Mouse (Mus musculus): ENCODE data around the gene Wfdc21. TPM values are rescaled to one million over a fixed set of nuclear protein-coding genes. Genes with fewer than 3 reads are reported as not detected.

Gene Wfdc21
- polyA plus RNA-seq, 1 experiment, result not detected

GRCm38 (mm10) chr11:83773691-83774090, 27.0 kb downstream of the Wfdc21 start:
- no peaks in the 10 kb centered on the region for H3K79me2 ChIP-seq (ENCODE audit: control insufficient read depth, insufficient read depth)
- TF ChIP-seq REST (IDR thresholded peaks at IDR 0.05; ENCODE audit: insufficient read depth, insufficient read length), result no peak
- TF ChIP-seq MAX (IDR thresholded peaks at IDR 0.05; ENCODE audit: low read depth), result no peak
- no peak for TF ChIP-seq USF1 (IDR thresholded peaks at IDR 0.05; ENCODE audit: low read depth)
- TF ChIP-seq POLR2AphosphoS2 (IDR thresholded peaks at IDR 0.05; ENCODE audit: insufficient read length, low read depth), result no peak
- no peak for TF ChIP-seq TCF12 (IDR thresholded peaks at IDR 0.05; ENCODE audit: insufficient read depth, poor library complexity, severe bottlenecking)
- H3K27me3 ChIP-seq (ENCODE audit: control insufficient read depth, insufficient read depth, insufficient read length), result no peaks in the 10 kb centered on the region
- H3K4me2 ChIP-seq (ENCODE audit: low read depth), result no peak overlapping the region
- no peak overlapping the region for H3K4me3 ChIP-seq
- H3K36me3 ChIP-seq (ENCODE audit: control insufficient read depth, insufficient read depth), result peaks cover 54% of the 10 kb centered on the region
- no peak overlapping the region for H3ac ChIP-seq (ENCODE audit: control insufficient read depth, insufficient read length)

DNA sequence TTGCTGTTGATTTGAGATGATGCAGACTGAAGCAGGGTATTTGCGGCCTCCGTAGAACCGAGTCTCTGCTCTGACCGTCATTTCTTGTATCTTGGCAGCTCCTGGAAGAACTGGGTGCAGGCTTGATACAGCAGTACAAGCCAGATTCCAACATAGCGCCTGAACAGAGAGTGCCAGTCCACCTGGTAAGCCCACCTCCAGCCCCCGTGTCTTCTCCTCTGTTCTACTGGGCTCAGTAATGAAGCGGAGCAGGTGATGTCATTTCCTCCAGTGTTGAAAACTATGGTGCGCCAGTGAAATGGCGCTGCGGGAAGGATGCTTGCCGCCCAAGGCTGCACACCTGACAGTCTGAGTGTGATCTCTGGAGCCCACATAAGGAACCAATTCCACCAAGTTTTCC, 27.6 kb downstream of the Wfdc21 start:
- Histone ChIP-seq H3K4me2 (ENCODE audit: low read depth) (no peak overlapping the region), H3K4me3 (no peak overlapping the region), H3K36me3 (ENCODE audit: control insufficient read depth, insufficient read depth) (peaks cover 51% of the 10 kb centered on the region), H3ac (ENCODE audit: control insufficient read depth, insufficient read length) (no peak overlapping the region), H3K79me2 (ENCODE audit: control insufficient read depth, insufficient read depth) (no peaks in the 10 kb centered on the region), H3K27me3 (ENCODE audit: control insufficient read depth, insufficient read depth, insufficient read length) (no peaks in the 10 kb centered on the region)
- TF ChIP-seq SRF (IDR thresholded peaks at IDR 0.05; ENCODE audit: control insufficient read depth, insufficient read length, low read depth), result no peak
- no peak for TF ChIP-seq MYOG (IDR thresholded peaks at IDR 0.05; ENCODE audit: control insufficient read depth in 1 of 3, insufficient read depth in 1 of 3, insufficient read length in 2 of 3, low read depth in 2 of 3)
- TF ChIP-seq MYOD1 (IDR thresholded peaks at IDR 0.05; ENCODE audit: control insufficient read depth in 1 of 3, insufficient read length in 2 of 3, low read depth in 2 of 3), result no peak

DNA sequence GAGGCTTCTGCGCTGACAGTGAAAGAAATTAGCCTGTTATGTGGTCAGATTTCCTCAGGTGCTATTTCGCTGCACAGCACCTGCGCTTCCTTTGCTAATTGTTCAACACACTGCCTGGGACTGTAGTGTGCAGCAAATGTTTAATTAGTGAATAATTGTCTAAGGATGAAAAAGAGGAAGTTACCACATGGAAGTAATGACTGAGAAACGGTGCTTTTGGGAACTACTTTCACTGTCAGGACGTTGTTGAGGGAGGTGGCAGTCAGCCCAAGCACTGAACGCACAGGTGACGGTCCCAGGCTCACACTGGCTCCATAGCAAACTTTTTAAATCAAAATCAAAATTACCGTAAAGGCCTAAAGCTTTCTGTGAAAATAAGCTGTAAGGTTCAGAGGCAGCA, 30.1 kb downstream of the Wfdc21 start:
- TF ChIP-seq POLR2A (IDR thresholded peaks at IDR 0.05; ENCODE audit: insufficient read length, low read depth) (no peak), MAX (IDR thresholded peaks at IDR 0.05; ENCODE audit: low read depth) (no peak), SRF (IDR thresholded peaks at IDR 0.05; ENCODE audit: control insufficient read depth, insufficient read length, low read depth) (no peak), POLR2AphosphoS2 (IDR thresholded peaks at IDR 0.05; ENCODE audit: insufficient read length, low read depth) (no peak)
- H3K27me3 ChIP-seq (ENCODE audit: control insufficient read depth, insufficient read depth, insufficient read length), result no peaks in the 10 kb centered on the region
- no peaks in the 10 kb centered on the region for H3K79me2 ChIP-seq (ENCODE audit: control insufficient read depth, insufficient read depth)
- H3ac ChIP-seq (ENCODE audit: control insufficient read depth, insufficient read length), result no peak overlapping the region
- H3K4me3 ChIP-seq, result no peak overlapping the region
- peaks cover 56% of the 10 kb centered on the region for H3K36me3 ChIP-seq (ENCODE audit: control insufficient read depth, insufficient read depth)
- no peak overlapping the region for H3K4me2 ChIP-seq (ENCODE audit: low read depth)

DNA sequence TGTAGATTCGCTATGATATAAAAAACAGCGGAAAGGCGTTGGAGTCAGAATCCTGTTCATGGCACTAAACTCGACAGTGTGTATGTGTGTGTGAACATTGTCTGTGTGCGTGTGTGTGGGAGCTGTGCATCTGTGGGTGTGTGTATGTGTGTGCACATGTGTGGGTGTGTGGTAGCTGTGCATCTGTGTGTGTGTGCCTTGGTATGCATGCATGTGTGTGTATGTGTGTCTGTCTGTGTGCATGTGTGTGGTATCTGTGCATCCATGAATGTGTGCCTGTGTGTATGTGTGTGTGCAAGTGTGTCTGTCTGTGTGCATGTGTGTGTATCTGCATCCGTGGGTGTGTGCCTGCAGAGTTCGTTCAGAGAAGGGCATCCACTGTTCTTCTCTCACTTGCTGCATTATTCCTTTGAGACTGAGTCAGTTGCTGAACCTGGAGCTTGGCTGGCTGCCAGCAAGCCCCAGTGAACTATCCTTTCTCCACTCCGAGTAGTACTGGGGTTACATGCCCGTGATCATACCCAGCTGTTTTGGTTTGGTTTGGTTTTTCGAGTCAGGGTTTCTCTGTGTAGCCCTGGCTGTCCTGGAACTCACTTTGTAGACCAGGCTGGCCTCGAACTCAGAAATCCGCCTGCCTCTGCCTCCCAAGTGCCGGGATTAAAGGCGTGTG, 37.3 kb downstream of the Wfdc21 start:
- H3ac ChIP-seq (ENCODE audit: control insufficient read depth, insufficient read length), result no peak overlapping the region
- no peaks in the 10 kb centered on the region for H3K27me3 ChIP-seq (ENCODE audit: control insufficient read depth, insufficient read depth, insufficient read length)
- peaks cover 33% of the 10 kb centered on the region for H3K36me3 ChIP-seq (ENCODE audit: control insufficient read depth, insufficient read depth)
- H3K4me3 ChIP-seq, result no peak overlapping the region
- TF ChIP-seq POLR2A (IDR thresholded peaks at IDR 0.05; ENCODE audit: insufficient read length, low read depth) (peak; percentile 43), MYOD1 (IDR thresholded peaks at IDR 0.05; ENCODE audit: control insufficient read depth in 1 of 3, insufficient read length in 2 of 3, low read depth in 2 of 3) (peak in 2 of 3 experiments; percentile 1 to 7), CEBPB (IDR thresholded peaks at IDR 0.05; ENCODE audit: insufficient read depth, poor library complexity, severe bottlenecking) (no peak), POLR2AphosphoS2 (IDR thresholded peaks at IDR 0.05; ENCODE audit: insufficient read length, low read depth) (peak; percentile 90), USF1 (IDR thresholded peaks at IDR 0.05; ENCODE audit: low read depth) (no peak), MAX (IDR thresholded peaks at IDR 0.05; ENCODE audit: low read depth) (no peak), TCF12 (IDR thresholded peaks at IDR 0.05; ENCODE audit: insufficient read depth, poor library complexity, severe bottlenecking) (no peak)
- no peak overlapping the region for H3K4me2 ChIP-seq (ENCODE audit: low read depth)
- H3K79me2 ChIP-seq (ENCODE audit: control insufficient read depth, insufficient read depth), result no peaks in the 10 kb centered on the region

DNA sequence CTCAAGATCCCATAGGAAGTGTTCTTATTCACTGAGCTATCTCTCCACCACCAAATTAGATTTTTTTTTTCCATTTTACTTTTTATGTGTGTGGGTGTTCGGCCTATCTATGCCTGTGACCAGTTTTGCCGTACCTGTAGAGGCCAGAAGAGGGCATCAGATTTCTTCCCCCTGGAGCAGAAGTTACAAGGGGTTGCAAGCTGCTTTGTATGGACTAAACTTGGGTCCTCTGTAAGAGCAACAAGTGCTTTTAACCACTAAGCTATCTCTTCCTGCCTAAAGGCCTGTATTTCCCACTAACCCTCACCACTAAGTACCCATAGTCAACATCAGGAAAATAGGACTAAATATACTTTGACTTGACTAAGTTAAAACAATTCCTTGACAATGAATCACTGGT, 37.9 kb downstream of the Wfdc21 start:
- H3ac ChIP-seq (ENCODE audit: control insufficient read depth, insufficient read length), result no peak overlapping the region
- H3K36me3 ChIP-seq (ENCODE audit: control insufficient read depth, insufficient read depth), result peaks cover 28% of the 10 kb centered on the region
- no peaks in the 10 kb centered on the region for H3K27me3 ChIP-seq (ENCODE audit: control insufficient read depth, insufficient read depth, insufficient read length)
- no peaks in the 10 kb centered on the region for H3K79me2 ChIP-seq (ENCODE audit: control insufficient read depth, insufficient read depth)
- no peak overlapping the region for H3K4me3 ChIP-seq
- TF ChIP-seq POLR2AphosphoS2 (IDR thresholded peaks at IDR 0.05; ENCODE audit: insufficient read length, low read depth) (no peak), REST (IDR thresholded peaks at IDR 0.05; ENCODE audit: insufficient read depth, insufficient read length) (no peak), E2F4 (IDR thresholded peaks at IDR 0.05; ENCODE audit: insufficient read depth) (no peak), POLR2A (IDR thresholded peaks at IDR 0.05; ENCODE audit: insufficient read length, low read depth) (no peak), CEBPB (IDR thresholded peaks at IDR 0.05; ENCODE audit: insufficient read depth, poor library complexity, severe bottlenecking) (no peak), USF1 (IDR thresholded peaks at IDR 0.05; ENCODE audit: low read depth) (no peak), SRF (IDR thresholded peaks at IDR 0.05; ENCODE audit: control insufficient read depth, insufficient read length, low read depth) (no peak), MYOD1 (IDR thresholded peaks at IDR 0.05; ENCODE audit: control insufficient read depth in 1 of 3, insufficient read length in 2 of 3, low read depth in 2 of 3) (no peak)
- H3K4me2 ChIP-seq (ENCODE audit: low read depth), result no peak overlapping the region

GRCm38 (mm10) chr11:83785366-83785765, 38.6 kb downstream of the Wfdc21 start:
- H3K4me3 ChIP-seq, result no peak overlapping the region
- H3K36me3 ChIP-seq (ENCODE audit: control insufficient read depth, insufficient read depth), result peaks cover 22% of the 10 kb centered on the region
- H3K4me2 ChIP-seq (ENCODE audit: low read depth), result no peak overlapping the region
- no peaks in the 10 kb centered on the region for H3K79me2 ChIP-seq (ENCODE audit: control insufficient read depth, insufficient read depth)
- TF ChIP-seq CEBPB (IDR thresholded peaks at IDR 0.05; ENCODE audit: insufficient read depth, poor library complexity, severe bottlenecking) (no peak), USF1 (IDR thresholded peaks at IDR 0.05; ENCODE audit: low read depth) (no peak), MAX (IDR thresholded peaks at IDR 0.05; ENCODE audit: low read depth) (no peak), TCF3 (IDR thresholded peaks at IDR 0.05; ENCODE audit: insufficient read length, low read depth) (no peak), SRF (IDR thresholded peaks at IDR 0.05; ENCODE audit: control insufficient read depth, insufficient read length, low read depth) (no peak), MYOD1 (IDR thresholded peaks at IDR 0.05; ENCODE audit: control insufficient read depth in 1 of 3, insufficient read length in 2 of 3, low read depth in 2 of 3) (no peak), MYOG (IDR thresholded peaks at IDR 0.05; ENCODE audit: control insufficient read depth in 1 of 3, insufficient read depth in 1 of 3, insufficient read length in 2 of 3, low read depth in 2 of 3) (no peak)
- H3K27me3 ChIP-seq (ENCODE audit: control insufficient read depth, insufficient read depth, insufficient read length), result no peaks in the 10 kb centered on the region
- no peak overlapping the region for H3ac ChIP-seq (ENCODE audit: control insufficient read depth, insufficient read length)
